Mouse (Mus musculus): ENCODE results near the gene Fmnl3.

- TF ChIP-seq TAL1 (IDR thresholded peaks at IDR 0.05; ENCODE audit: low read length): no peak
- no peak for TF ChIP-seq GATA1 (IDR thresholded peaks at IDR 0.05; ENCODE audit: low read length)
These were observed 75.4 kb downstream of the Fmnl3 start, which contains the start of gene Prpf40b for GRCm38 (mm10) chr15:99294813-99295374.

All from erythroblast, embryonic 14.5 days (primary cell).